Mouse (Mus musculus): ENCODE results near the gene Atp1a2.

Gene Atp1a2

GRCm38 (mm10) chr1:172323801-172324359 is 26.0 kb upstream of the Atp1a2 start:
- DNase-seq: peak in 1 of 2 experiments; percentile 18

DNA sequence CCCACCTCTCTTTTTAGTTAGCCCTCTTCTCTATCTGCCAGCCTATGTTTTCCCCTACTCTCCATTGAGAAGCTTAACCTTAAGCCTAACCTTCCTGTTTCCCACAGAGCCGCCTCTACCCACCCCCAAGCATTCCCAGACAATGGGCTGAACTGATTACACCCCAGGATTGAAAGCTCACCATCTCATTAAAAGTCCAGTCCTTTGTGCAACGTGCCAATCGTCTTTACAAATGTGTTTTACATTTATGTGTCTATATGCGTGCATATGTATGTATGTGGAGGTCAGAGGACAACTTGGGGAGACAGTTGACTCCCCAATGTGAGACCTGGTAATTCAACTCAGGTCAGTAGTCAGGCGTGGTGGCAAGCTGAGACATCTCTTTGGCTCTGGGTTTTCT is 25.4 kb upstream of the Atp1a2 start:
- peak in 1 of 2 experiments; percentile 5 for DNase-seq

DNA sequence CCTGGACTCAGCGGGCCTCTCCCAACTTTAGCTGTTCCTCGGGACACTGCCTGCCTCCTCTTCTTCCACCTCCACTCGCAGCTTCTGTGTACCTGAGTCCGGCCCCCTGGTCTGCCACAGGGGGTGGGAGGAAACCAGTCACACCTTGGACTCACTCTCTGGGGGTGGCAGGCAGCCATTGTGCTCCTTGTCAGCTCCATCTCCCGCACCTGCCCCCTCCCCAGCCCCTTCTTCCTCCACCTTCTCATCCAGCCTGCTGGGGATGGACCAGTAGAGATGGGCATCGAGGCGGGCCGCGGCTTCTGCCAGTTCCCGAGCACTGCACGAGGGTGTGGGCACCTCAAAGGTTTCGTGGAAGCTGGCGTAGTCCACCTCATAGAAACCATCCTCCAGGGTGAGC is 24.9 kb upstream of the Atp1a2 start:
- DNase-seq: no peak

GRCm38 (mm10) chr1:172319921-172320411 is 22.1 kb upstream of the Atp1a2 start:
- DNase-seq: peak in 1 of 2 experiments; percentile 52

GRCm38 (mm10) chr1:172319346-172319745 is 21.5 kb upstream of the Atp1a2 start:
- DNase-seq: peak in 1 of 2 experiments; percentile 52

DNA sequence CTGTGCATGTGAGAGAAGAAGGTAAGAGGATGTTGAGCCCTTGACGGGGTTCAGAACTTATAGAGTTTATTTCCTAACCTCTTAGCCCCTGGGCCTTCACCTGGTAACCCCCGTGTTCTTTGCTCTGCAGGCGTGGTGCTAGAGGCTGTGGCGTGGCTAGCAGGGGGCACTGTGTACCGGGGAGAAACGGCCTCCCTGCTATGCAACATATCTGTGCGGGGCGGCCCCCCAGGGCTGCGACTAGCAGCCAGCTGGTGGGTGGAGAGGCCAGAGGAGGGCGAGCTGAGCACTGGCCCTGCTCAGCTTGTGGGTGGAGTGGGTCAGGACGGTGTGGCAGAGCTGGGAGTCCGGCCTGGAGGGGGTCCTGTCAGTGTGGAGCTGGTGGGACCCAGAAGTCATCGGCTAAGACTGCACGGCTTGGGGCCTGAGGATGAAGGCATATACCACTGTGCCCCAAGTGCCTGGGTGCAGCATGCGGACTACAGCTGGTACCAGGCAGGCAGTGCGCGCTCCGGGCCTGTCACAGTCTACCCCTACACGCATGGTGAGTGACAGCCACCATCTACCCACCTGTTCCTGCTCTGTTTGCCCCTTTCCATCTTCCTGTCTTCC is 20.7 kb upstream of the Atp1a2 start:
- DNase-seq: peak; percentile 57 to 59

- DNase-seq: peak; percentile 66 to 70
Measured at GRCm38 (mm10) chr1:172317946-172318345, 20.1 kb upstream of the Atp1a2 start.

GRCm38 (mm10) chr1:172317431-172317830 is 19.6 kb upstream of the Atp1a2 start:
- peak in 1 of 2 experiments; percentile 47 for DNase-seq

- no peak for DNase-seq
Measured at GRCm38 (mm10) chr1:172314911-172315310, 17.0 kb upstream of the Atp1a2 start.

GRCm38 (mm10) chr1:172313613-172314411 is 15.9 kb upstream of the Atp1a2 start:
- DNase-seq: peak in 1 of 2 experiments; percentile 33

- DNase-seq: peak in 1 of 2 experiments; percentile 70
Measured at GRCm38 (mm10) chr1:172312768-172313561, 15.1 kb upstream of the Atp1a2 start.

GRCm38 (mm10) chr1:172311921-172312767 is 14.3 kb upstream of the Atp1a2 start:
- DNase-seq: peak; percentile 92 to 97

- peak; percentile 72 to 80 for DNase-seq
Measured at GRCm38 (mm10) chr1:172311248-172311906, 13.5 kb upstream of the Atp1a2 start.

GRCm38 (mm10) chr1:172309699-172310398 is 12.0 kb upstream of the Atp1a2 start:
- DNase-seq: peak; percentile 94 to 95

- DNase-seq: no peak
Measured at GRCm38 (mm10) chr1:172308409-172308808, 10.5 kb upstream of the Atp1a2 start.

DNA sequence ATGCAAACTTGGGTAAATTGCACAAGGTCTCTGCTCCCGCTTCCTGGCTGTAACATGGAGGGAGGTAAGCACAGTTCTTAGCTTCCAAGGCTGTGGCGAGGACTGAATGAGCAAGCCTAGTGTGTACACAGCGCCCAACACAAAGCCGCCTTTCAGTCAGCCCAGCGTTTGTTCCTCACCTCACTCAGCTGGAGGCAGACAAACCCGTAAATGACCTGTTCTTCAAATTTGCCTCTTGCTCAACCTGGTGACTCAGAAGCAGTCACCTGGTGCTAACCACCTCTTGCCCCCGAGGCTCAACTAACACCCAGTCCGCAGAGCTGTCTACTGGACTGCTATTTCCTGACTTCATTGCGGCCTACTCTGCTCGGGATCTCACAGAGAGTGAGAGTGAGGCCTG is 10.1 kb upstream of the Atp1a2 start:
- DNase-seq: no peak

- no peak for DNase-seq
Measured at GRCm38 (mm10) chr1:172306885-172307284, 9.0 kb upstream of the Atp1a2 start.

DNA sequence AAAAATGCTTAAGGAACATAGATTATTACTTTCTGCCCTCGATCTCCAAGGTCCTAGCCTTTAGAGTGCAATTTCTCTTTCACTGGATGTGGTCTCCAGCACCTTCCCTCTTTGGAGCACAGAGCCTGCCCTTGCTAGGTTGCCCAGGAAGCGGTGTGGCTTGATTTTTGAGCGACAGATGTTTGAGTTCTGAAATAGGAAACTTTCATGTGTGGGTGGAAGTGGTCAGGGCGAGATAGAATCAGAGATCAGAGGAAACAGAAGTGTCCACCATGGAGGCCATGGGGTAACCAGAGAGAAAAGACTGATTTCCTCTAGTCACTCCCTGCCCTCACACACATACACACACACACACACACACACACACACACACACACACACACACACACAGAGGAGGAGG is 8.3 kb upstream of the Atp1a2 start:
- DNase-seq: no peak

DNA sequence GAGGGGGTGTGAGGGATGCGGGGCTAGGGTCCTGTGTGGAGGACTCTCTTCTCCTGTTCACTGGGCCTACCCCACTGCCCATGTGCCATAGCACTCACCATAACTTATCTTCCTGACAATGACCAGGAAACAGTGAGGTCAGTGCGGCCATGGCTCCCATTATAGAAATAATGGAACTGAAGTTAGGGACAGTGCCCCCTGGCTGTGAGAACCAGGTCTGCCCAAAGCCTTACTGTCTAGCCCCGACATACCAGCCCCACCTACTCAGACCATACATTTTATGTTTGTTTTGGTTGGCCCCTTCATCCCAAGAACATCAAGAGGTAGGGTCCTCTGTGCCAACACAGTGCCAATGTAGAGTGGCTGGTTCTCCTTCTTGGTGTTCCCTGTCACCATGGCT is 7.8 kb upstream of the Atp1a2 start:
- DNase-seq: no peak

DNA sequence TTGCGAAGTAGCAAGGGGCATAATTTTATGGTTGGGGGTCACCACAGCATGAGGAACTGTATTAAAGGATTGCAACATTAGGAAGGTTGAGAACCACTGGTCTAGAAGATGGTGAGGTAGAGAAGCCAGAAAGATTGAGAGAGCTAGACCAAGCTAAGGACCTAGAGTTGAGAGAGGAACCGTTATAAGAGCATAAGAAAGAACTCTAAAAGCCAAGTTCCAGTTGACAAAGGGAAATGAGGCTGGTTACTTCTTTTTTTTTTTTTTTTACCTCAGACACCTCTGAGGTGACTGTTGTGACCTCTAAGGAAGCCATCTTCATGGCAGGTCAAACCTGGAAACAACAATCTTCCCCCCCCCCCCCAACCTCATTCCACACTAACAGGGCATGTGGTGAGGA is 7.3 kb upstream of the Atp1a2 start:
- no peak for DNase-seq

DNA sequence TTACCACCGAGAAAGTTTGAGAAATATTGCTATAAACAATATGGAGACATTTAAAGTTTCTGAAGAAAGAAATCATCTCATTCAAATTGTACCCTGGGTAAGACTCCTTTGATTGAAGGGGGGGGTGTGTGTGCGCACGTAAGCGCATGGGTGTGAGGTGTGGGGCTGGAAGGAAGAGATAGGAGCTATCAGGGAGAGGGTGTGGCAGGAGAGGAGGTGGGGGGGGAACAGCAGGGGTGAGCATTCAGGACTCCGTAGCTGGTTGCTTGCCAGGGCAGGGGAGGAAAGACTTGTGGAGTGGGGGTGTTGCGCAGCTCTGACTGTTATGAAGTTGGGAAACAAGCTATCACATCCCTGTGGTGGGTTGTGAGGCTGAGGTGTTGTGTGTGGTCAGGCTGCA is 6.6 kb upstream of the Atp1a2 start:
- DNase-seq: no peak

All from cerebellum, postnatal 25 days (tissue).